Mouse (Mus musculus): ENCODE measurements at regions not wholly inside any gene's neighbourhood (a gene's known extent, or its start where the extent isn't known, plus 50 kb on each side); places are given as distances from the start of the nearest gene placed in this dataset.

DNA sequence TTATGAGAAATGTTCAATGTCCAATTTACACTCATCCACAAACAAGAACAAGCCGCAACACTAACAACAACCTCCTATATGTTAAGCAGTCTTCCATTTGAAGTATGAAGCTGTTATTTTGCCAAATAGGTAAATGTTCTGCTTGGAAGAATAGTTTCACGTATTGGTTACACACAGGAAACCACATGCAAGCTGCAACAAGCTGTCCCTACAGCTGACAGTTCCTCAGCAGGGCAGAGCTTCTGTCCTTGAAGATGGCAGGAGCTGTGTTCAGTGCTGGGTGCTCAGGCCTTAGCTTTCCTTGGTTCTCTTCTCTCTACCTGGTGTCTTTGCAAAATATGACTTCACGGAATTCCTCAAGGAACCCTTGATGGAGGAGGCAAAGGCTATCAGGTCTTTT is 294.1 kb upstream of the Rnaseh2b start:
- in situ Hi-C loops (cut with MseI, MboI), result no loop called here

- in situ Hi-C loops (cut with MseI, MboI), result no loop called here
These were observed 290.9 kb upstream of the Rnaseh2b start for GRCm38 (mm10) chr14:62001481-62001949.

- in situ Hi-C loops (cut with MseI, MboI), result no loop called here
These were observed 290.3 kb upstream of the Rnaseh2b start for GRCm38 (mm10) chr14:62002131-62002530.

DNA sequence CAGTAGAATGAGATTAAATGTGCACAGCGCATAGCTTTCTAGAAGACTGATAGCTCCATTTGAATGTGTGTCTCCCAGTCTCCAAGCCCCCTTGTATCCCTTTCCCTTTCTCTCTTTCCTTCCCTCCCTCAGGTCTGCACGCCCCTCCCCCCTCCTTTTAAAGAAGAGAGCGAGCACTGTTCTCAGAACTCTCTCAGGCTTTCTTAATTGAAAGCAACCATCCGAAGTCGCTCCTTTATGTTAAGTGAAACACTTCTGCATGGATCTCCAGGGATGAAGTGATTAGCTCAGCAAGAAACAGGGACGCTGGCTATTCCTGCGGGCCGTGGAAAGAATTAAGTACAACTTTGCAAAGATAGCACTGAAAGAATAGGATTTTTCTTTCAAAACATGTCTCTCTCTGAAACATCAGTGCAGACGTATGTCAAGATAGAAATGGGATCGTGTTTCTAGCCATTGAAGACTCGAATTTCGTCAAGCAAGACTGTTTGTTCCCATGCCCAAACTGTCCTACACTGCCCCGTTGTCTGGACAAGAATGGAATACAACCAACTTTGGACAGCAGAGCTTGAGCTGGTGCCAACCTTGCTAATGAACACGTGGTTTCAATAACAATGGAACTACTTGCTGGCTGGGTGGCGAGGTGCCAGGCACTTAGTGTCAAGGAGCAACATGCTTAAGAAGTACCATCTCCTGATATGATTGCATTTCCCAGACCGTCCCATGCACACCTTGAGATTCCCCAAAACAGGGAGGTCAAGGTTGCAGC is 289.2 kb upstream of the Rnaseh2b start:
- in situ Hi-C loops (cut with MseI, MboI), result no loop called here

- in situ Hi-C loops (cut with MseI, MboI), result no loop called here
These were observed 288.6 kb upstream of the Rnaseh2b start for GRCm38 (mm10) chr14:62003797-62004196.

GRCm38 (mm10) chr14:62008707-62009106 is 283.7 kb upstream of the Rnaseh2b start:
- in situ Hi-C loops (cut with MseI, MboI), result no loop called here

GRCm38 (mm10) chr14:62018804-62019203 is 273.6 kb upstream of the Rnaseh2b start:
- in situ Hi-C loops (cut with MseI, MboI), result no loop called here

GRCm38 (mm10) chr14:62020996-62021395 is 271.4 kb upstream of the Rnaseh2b start:
- in situ Hi-C loops (cut with MseI, MboI), result no loop called here

- in situ Hi-C loops (cut with MseI, MboI), result no loop called here
These were observed 270.2 kb upstream of the Rnaseh2b start for GRCm38 (mm10) chr14:62022193-62022592.

- in situ Hi-C loops (cut with MseI, MboI), result no loop called here
These were observed 269.4 kb upstream of the Rnaseh2b start for GRCm38 (mm10) chr14:62023022-62023421.

GRCm38 (mm10) chr14:62027751-62028279 is 264.6 kb upstream of the Rnaseh2b start:
- in situ Hi-C loops (cut with MseI, MboI), result loop anchor here in 1 of 2 experiments (25.0 kb wide), 1 partner anchor 466 kb away; the partner anchor contains the start of gene Spryd7

DNA sequence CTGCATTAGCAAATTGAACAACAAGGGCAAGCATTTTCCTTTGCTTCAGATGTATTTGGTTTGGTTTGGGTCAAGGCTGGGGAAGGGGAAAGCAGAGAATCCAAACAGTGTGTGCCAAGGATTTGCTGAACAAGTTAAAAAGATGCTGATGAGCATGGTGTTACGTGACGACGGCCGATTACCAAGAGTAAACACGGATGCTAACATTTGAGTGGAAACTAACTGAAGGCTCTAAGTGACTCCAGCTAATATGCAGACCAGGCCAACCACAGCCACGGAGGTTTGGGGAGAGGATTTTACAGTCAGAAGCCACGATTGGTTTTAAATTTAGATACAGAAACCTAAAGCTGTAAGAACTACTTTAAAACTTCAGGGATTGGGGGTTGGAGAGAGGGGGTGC is 262.3 kb upstream of the Rnaseh2b start:
- in situ Hi-C loops (cut with MseI, MboI), result loop anchor here in 1 of 2 experiments (25.0 kb wide), 1 partner anchor 468 kb away; the partner anchor contains the start of gene Spryd7

GRCm38 (mm10) chr14:62033661-62034060 is 258.7 kb upstream of the Rnaseh2b start:
- in situ Hi-C loops (cut with MseI, MboI), result loop anchor here in 1 of 2 experiments (25.0 kb wide), 1 partner anchor 471 kb away; the partner anchor contains the start of gene Spryd7

- in situ Hi-C loops (cut with MseI, MboI), result loop anchor here in 1 of 2 experiments (25.0 kb wide), 1 partner anchor 472 kb away; the partner anchor contains the start of gene Spryd7
These were observed 257.7 kb upstream of the Rnaseh2b start for GRCm38 (mm10) chr14:62034664-62035063.

- in situ Hi-C loops (cut with MseI, MboI), result loop anchor here in 1 of 2 experiments (25.0 kb wide), 1 partner anchor 473 kb away; the partner anchor contains the start of gene Spryd7
These were observed 257.0 kb upstream of the Rnaseh2b start for GRCm38 (mm10) chr14:62035416-62035815.

GRCm38 (mm10) chr14:62037514-62037913 is 254.9 kb upstream of the Rnaseh2b start:
- in situ Hi-C loops (cut with MseI, MboI), result loop anchor here in 1 of 2 experiments (25.0 kb wide), 1 partner anchor 475 kb away; the partner anchor contains the start of gene Spryd7

- in situ Hi-C loops (cut with MseI, MboI), result loop anchor here in 1 of 2 experiments (25.0 kb wide), 1 partner anchor 476 kb away; the partner anchor contains the start of gene Spryd7
These were observed 254.5 kb upstream of the Rnaseh2b start for GRCm38 (mm10) chr14:62037917-62038316.

- in situ Hi-C loops (cut with MseI, MboI), result loop anchor here in 1 of 2 experiments (25.0 kb wide), 1 partner anchor 480 kb away; the partner anchor contains the start of gene Spryd7
These were observed 249.9 kb upstream of the Rnaseh2b start for GRCm38 (mm10) chr14:62042305-62043116.

DNA sequence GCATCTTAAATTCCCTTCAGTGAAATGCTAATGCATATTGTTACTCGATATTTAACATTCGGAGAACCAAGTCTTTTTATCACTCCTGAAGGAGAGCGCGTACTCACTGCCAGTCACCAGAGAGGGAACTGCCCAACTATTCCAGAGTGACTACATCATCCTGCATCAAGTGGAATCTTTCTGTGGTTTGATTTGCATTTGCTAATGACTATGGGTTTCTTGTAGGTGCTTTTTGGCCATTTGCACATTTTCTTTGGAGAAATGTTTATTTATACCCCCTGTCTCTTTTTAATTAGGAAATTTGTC is 249.3 kb upstream of the Rnaseh2b start:
- in situ Hi-C loops (cut with MseI, MboI), result loop anchor here in 1 of 2 experiments (25.0 kb wide), 1 partner anchor 481 kb away; the partner anchor contains the start of gene Spryd7

- in situ Hi-C loops (cut with MseI, MboI), result no loop called here
These were observed 241.4 kb upstream of the Rnaseh2b start for GRCm38 (mm10) chr14:62050941-62051340.

GRCm38 (mm10) chr14:62051923-62052322 is 240.5 kb upstream of the Rnaseh2b start:
- in situ Hi-C loops (cut with MseI, MboI), result no loop called here

DNA sequence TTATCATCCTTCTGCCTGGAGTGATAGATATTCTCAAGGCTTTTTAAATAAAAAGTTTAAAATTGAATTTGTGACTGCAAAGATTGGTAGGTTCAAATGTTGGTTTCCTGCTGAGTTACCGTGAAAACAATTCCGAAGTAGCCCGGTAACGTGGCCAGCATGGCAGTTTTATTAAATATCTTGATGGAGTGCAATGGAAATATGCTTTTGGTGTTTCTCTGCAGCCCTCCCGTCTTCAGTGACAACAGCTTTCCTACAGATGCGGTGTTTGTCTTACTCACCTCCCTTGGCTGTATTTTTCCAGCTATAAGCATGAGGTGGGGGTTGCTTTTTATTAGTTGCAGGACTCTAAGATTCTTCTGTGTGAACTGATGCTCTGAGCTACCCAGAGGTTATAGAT is 239.4 kb upstream of the Rnaseh2b start:
- in situ Hi-C loops (cut with MseI, MboI), result no loop called here
